Mouse (Mus musculus): ENCODE measurements around the gene Foxq1. TPM values are rescaled to one million over a fixed set of nuclear protein-coding genes. Genes with fewer than 3 reads are reported as not detected.

Gene Foxq1
- not detected for total RNA-seq (2021)
- long read RNA-seq, experiment 1: 0 reads
- long read RNA-seq, experiment 2: 0 reads

GRCm38 (mm10) chr13:31555834-31556233 lies at the start of gene Foxq1:
Gene Foxq1 (plus strand): TSS chr13:31556134.
- DNase-seq: no peak
- intact Hi-C loops (cut with DNase I; ENCODE audit: low total_unique reads): no loop called here

- DNase-seq: no peak
- intact Hi-C loops (cut with DNase I; ENCODE audit: low total_unique reads): no loop called here
Observed at GRCm38 (mm10) chr13:31506494-31507167, 49.3 kb upstream of the Foxq1 start.

GRCm38 (mm10) chr13:31515261-31515660 lies 40.7 kb upstream of the Foxq1 start:
- DNase-seq: no peak
- intact Hi-C loops (cut with DNase I; ENCODE audit: low total_unique reads): no loop called here

- intact Hi-C loops (cut with DNase I; ENCODE audit: low total_unique reads): no loop called here
Observed at GRCm38 (mm10) chr13:31518411-31518886, 37.5 kb upstream of the Foxq1 start.

GRCm38 (mm10) chr13:31518971-31519370 lies 37.0 kb upstream of the Foxq1 start:
- intact Hi-C loops (cut with DNase I; ENCODE audit: low total_unique reads): no loop called here
- DNase-seq: no peak

More at GRCm38 (mm10) chr13:31518411-31518886, 37.5 kb upstream of the Foxq1 start:
- DNase-seq: peak; percentile 27

GRCm38 (mm10) chr13:31524976-31525375 lies 31.0 kb upstream of the Foxq1 start:
- intact Hi-C loops (cut with DNase I; ENCODE audit: low total_unique reads): no loop called here

GRCm38 (mm10) chr13:31531186-31531585 lies 24.7 kb upstream of the Foxq1 start:
- intact Hi-C loops (cut with DNase I; ENCODE audit: low total_unique reads): no loop called here
- DNase-seq: no peak

More at GRCm38 (mm10) chr13:31524976-31525375, 31.0 kb upstream of the Foxq1 start:
- no peak for DNase-seq

- DNase-seq: no peak
- intact Hi-C loops (cut with DNase I; ENCODE audit: low total_unique reads): no loop called here
Observed at GRCm38 (mm10) chr13:31531651-31532061, 24.3 kb upstream of the Foxq1 start.

GRCm38 (mm10) chr13:31534726-31535125 lies 21.2 kb upstream of the Foxq1 start:
- intact Hi-C loops (cut with DNase I; ENCODE audit: low total_unique reads): no loop called here

GRCm38 (mm10) chr13:31543021-31543420 lies 12.9 kb upstream of the Foxq1 start:
- intact Hi-C loops (cut with DNase I; ENCODE audit: low total_unique reads): no loop called here
- DNase-seq: no peak

More at GRCm38 (mm10) chr13:31534726-31535125, 21.2 kb upstream of the Foxq1 start:
- no peak for DNase-seq

GRCm38 (mm10) chr13:31546784-31547183 lies 9.2 kb upstream of the Foxq1 start:
- DNase-seq: no peak

GRCm38 (mm10) chr13:31547204-31547603 lies 8.7 kb upstream of the Foxq1 start:
- no peak for DNase-seq
- intact Hi-C loops (cut with DNase I; ENCODE audit: low total_unique reads): no loop called here

More at GRCm38 (mm10) chr13:31546784-31547183, 9.2 kb upstream of the Foxq1 start:
- intact Hi-C loops (cut with DNase I; ENCODE audit: low total_unique reads): no loop called here

GRCm38 (mm10) chr13:31547610-31548009 lies 8.3 kb upstream of the Foxq1 start:
- intact Hi-C loops (cut with DNase I; ENCODE audit: low total_unique reads): no loop called here
- no peak for DNase-seq

GRCm38 (mm10) chr13:31556964-31557767 lies 1.2 kb downstream of the Foxq1 start:
- DNase-seq: no peak
- intact Hi-C loops (cut with DNase I; ENCODE audit: low total_unique reads): no loop called here

- DNase-seq: peak; percentile 15
- intact Hi-C loops (cut with DNase I; ENCODE audit: low total_unique reads): no loop called here
Observed at GRCm38 (mm10) chr13:31557768-31558520, 2.0 kb downstream of the Foxq1 start.

GRCm38 (mm10) chr13:31558521-31559418 lies 2.8 kb downstream of the Foxq1 start, which contains the start of gene A530084C06Rik:
Gene A530084C06Rik (minus strand): TSS chr13:31559333.
- DNase-seq: no peak
- intact Hi-C loops (cut with DNase I; ENCODE audit: low total_unique reads): no loop called here

GRCm38 (mm10) chr13:31559419-31560144 lies 3.6 kb downstream of the Foxq1 start:
- intact Hi-C loops (cut with DNase I; ENCODE audit: low total_unique reads): no loop called here
- peak; percentile 47 for DNase-seq

- intact Hi-C loops (cut with DNase I; ENCODE audit: low total_unique reads): no loop called here
- no peak for DNase-seq
Observed at GRCm38 (mm10) chr13:31564394-31564793, 8.5 kb downstream of the Foxq1 start.
